Mouse (Mus musculus) gastrocnemius, adult 18-20 months (tissue): ENCODE data around the gene Zcwpw1. TPM values are rescaled to one million over a fixed set of nuclear protein-coding genes. Genes with fewer than 3 reads are reported as not detected.
"Not testable (repeated sequence)": the region's sequence is repeated elsewhere in the genome, so short reads cannot be mapped to it uniquely, and the experiment has no call there.

Source experiments
- DNase-seq: peaks from one replicate; pipeline ENCODE4 v3.0.0; 2021; ENCODE audit warnings: low spot score
- long read RNA-seq, 2 experiments: library from polyadenylated mRNA; stranded (forward); transcript quantifications; one replicate each; pipeline ENCODE4 v2.0.0; 2021
- total RNA-seq, 2 experiments: library from RNA; stranded (reverse); gene quantifications; 2 replicates each; pipeline ENCODE4 v1.2.3; 2021

The Zcwpw1 gene
- total RNA-seq = under 1 TPM; 0.14 to 0.26 TPM
- long read RNA-seq, experiment 1 = 0 reads
- long read RNA-seq, experiment 2, partial matches to known transcripts = 0 of 1 reads
- long read RNA-seq, experiment 2, other reads (novel, unspliced or antisense) = 0 of 1 reads

DNA sequence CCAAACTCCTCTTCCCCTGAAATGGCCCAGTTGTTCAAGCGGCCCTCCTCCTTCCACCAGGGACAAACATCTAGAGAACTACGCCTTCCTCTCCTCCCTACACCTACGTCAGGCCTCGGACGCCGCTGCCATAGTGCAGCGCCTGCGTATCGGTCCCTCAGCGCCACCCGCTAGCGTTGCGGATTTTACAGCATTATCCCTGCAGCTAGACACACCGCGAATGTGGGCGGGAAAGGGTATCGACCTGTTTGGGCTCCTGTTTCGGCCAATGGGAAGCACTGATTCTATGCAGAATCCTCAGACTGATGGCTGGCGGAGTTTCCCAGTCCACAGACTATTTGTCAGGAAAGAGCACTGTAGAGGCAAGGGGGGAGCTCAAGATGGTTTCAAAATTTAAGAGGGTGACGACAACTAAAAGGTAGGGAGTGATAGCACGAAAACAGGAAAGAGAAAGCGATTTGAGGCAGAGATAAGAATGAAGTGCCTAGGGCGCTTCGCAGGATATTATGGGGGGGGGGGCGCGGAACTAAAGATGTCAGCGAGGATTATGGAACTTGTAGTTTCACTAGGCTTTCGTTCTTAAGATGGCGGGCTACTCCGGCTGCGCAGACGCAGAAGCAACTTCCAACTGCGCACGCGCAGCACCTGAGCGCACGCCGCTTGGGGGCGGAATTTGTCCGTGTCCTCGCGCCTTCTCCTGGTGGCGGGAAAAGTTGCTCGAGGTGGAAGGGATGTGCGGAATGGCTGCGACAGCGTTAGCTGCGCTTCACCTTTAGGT lies at the start of gene Zcwpw1, which contains the start of gene Mepce:
Gene Zcwpw1 (plus strand): TSS at position 648 of the 778 bp plus-strand sequence.
Gene Mepce (minus strand): TSS at position 505 of the 778 bp plus-strand sequence.
- DNase-seq = peak; percentile 96

DNA sequence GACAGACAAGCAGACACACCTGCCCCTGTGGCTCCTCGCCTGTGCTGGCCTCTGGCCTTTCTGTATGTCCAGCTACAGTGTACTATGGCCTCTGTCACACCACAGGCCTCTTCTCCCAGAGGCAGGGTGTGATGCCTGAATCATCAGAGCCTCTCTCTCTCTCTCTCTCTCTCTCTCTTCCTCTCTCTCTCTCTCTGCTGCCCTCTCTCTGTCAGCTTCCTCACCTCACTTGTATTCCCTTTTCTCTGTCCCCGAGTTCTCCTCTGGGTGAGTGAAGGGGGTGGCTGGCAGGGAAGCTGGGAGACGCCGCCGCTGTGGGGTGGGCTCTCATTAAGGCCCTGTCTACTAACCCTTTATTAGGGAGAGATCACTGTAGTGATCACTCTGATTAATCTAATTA lies 49.1 kb upstream of the Zcwpw1 start:
- DNase-seq = no peak

DNA sequence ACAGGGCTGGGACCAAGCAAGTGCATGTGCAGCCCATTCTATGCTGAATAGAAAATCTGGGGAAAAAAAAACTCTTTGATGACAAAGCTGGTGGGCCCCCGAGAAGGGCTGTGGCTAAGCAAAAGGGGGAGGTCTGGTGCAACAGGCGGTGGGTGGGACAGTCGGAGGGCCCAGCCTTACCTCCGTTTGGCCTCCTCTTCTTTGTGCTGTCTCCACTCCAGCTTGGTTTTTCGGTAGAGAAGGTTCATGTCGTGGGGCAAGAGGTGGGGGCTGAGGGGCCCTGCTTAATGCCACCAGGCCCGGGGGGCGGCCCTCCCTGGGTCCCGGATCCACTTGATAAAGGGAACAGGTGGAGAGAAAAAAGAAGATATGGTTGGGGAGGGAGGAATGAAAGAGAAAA lies 48.1 kb upstream of the Zcwpw1 start:
- no peak for DNase-seq

DNA sequence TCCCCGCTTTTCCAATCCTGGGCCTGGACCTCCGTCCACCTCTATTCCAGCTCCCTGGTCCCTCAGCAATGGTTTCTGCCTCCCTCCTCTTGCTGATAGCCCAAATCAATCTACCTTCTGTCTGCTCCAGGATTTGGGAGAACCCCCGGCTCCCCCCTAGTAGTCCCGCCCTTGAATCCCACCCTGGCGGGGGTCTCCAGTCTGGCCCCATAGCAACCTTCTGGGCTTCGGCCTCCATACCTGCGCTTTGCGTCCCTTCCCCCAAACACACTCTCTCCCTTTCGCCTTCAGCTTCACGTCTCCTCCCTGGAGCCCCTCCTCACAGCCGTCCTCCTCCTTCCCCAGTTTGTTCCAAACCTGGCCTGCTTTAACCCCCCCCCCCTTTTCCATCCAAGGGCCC lies 47.1 kb upstream of the Zcwpw1 start:
- no peak for DNase-seq

DNA sequence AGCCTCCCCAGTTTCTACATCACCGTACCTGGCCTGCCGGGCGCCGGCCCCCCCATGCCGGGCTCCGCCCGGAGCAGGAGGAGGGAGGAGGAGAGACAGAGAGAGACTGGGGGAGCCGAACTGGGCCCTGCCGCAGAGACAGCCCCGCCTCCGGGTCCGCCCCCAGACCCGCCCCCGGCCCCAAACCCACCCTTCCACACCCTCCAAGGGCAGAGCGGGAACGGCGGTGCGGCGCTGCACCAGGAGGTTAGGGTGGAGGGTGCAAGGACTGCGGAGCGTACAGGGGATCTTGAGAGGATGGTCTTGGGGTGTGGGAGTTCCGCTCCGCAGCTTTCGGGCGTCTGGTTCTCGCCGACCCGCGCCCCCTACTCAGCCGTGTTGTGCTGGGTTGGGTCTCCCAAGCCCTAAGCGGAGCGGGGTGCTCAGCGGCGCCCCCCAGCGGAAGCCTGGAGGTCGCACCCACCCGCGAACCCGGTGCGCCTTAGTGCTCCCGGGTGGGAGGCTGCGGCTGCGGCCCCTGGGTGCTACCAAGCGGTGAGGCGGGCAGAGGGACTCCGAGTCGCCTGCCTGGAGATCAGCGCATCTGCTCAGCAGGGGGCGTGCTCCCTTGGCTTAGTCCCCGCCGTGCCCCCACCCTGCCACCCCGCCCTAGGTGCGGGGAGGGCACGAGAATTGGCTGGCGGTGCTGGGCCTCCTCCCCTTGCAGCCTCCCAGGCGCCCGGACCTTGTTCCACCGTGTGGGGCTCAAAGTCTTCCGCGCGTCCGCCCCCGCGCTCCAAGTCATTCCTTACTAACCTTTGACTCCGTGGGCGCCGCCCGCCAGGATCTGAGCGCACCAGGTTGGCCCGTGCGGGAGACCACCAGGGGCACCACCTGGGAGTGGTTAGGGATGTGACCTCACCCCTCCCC lies 46.3 kb upstream of the Zcwpw1 start, which contains the start of gene Nyap1:
Gene Nyap1 (minus strand): TSS at position 585 of the 909 bp plus-strand sequence.
- peak; percentile 59 for DNase-seq

DNA sequence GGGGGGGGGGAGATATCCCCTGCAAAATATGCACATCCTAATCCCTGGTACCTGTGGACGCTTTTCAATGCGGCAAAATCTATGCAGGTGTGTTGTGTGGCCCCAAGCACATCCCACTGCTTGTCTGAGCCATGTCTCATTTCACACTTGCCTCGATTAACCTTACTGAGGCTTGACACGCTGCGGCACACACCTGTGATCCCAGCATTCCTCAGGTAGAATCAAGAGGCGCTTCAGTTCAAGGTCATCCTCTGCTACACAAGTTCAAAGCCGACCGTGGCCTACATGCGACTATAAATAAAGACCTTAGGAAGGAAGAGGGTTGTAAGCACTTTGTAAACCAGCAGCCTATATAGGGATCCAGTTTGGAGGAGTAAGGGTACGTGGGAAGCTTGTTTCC lies 45.5 kb upstream of the Zcwpw1 start:
- DNase-seq = no peak

DNA sequence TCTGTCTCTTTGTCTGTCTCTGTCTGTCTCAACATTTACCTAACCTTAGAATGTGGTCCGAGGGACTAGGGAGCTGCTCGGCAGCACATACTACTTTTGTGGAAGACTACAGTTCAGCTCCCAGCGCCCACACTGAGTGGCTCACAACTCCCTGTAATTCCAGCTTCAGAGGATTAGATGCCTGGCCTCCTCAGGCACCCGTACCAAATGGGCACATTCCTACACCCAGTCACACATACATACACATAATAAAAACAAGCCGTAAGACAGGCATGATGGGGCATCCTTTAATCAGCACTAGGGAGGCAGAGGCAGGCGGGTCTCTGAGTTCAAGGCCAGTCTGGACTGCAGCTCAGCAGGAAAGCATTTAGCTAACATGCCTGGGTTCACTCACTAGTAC lies 44.8 kb upstream of the Zcwpw1 start:
- DNase-seq = no peak

DNA sequence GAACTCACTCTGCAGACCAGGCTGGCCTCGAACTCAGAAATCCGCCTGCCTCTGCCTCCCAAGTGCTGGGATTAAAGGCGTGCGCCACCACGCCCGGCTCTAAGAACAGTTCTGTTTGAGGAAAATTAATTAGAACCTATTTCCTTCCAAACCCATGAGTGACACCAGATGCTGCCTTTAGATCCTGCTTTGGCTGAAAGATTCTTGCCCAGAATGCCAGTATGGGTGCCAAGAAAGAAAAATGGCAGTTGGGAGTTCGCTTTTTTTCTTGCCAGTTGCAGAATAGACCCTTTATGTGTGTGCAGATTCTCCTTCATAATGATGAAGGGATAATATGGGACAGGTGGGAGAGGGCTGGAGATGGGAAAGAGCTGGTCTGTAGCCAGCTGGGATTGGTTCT lies 43.4 kb upstream of the Zcwpw1 start:
- DNase-seq = no peak

DNA sequence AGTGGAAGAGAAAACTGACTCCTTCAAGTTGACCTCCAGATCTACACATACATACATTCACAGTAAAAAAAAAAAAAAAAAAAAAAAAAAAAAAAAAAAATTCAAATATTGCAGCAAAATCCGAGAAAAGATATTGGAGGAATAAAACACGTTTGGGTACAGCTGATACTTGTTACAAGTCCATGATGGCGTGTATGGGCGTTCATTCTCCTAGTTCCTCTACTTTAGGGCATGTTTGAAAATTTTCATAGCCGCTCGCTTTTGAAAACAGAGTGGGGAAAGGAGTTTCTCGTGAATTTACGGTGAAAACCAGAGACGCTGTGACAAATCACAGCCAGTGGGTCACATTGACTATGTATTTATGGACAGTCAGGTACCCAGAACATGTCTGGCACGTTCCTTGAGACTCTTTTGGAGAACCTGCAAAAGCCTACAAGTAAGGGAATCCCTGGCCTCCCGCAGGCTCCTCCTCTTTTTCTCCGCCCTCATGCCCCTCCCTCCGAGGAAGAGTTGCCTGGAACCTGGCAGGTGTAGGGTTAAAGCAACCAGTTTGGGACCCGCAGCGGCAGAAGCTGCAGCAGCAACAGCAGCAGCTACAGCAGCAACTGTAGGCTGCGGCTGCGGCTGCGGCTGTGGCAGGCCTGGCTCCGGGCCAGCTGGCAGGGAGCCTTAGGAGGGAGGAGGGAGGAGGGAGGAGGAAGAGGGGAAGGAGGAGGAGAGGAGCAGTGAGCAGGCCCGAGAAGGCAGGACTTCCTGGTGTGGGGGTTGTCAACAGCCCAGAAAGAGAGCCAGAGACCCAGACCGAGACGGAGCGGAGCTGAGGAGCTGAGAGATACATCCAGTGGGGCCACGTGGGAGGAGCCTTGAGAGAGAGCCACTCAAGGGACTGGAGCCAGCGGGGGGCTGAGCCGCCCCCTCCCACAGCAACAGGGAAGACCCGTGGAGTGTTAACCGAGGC lies 42.1 kb upstream of the Zcwpw1 start, which contains the start of gene Tsc22d4:
Gene Tsc22d4 (plus strand): TSS at position 517 of the 958 bp plus-strand sequence.
- peak; percentile 90 for DNase-seq

DNA sequence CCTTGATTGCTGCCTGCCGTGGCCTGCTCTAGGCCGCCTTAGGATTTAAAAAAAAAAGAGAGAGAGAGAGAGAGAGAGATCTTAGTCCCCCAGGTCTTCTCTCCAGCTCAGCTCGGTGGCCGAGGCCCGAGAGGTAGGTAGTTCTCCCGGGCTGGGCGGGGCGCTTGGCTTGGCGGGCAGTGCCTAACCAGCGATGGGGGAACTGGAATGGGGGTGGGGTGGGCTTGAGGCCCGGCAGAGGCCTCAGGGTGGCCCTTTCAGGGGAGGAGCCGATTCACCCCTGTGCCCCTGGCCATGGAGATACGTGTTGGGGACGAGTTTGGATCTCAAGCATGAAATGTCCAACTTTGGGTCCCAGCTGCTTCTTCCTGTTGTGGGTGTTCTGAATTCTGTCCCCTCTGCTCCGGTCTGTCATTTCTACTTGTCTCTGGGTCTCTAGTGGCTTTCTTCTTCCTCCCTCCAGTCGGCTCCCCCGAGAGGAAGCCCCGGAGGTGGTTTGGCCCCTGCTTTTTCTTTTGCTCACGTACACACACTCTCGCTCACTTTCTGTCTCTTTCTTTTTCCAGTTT lies 41.2 kb upstream of the Zcwpw1 start:
- peak; percentile 67 for DNase-seq

DNA sequence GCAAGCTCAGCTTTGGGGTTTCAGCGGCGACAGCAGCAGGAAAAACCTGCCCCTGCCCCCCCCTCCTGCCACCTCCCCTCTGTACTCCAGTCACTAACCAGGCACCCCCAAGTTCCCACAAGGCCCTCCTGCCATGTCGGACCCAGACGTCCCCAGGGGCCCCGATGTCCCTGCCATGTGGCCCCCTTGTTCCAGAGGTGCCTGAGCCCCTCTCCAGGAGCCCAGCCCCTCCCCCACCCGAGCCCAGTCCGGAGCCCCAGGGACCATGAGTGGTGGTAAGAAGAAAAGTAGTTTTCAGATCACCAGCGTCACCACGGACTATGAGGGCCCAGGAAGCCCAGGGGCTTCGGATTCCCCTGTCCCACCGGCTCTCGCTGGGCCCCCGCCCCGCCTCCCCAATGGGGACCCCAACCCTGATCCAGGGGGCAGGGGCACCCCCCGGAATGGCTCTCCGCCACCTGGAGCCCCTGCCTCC lies 40.7 kb upstream of the Zcwpw1 start:
- no peak for DNase-seq

DNA sequence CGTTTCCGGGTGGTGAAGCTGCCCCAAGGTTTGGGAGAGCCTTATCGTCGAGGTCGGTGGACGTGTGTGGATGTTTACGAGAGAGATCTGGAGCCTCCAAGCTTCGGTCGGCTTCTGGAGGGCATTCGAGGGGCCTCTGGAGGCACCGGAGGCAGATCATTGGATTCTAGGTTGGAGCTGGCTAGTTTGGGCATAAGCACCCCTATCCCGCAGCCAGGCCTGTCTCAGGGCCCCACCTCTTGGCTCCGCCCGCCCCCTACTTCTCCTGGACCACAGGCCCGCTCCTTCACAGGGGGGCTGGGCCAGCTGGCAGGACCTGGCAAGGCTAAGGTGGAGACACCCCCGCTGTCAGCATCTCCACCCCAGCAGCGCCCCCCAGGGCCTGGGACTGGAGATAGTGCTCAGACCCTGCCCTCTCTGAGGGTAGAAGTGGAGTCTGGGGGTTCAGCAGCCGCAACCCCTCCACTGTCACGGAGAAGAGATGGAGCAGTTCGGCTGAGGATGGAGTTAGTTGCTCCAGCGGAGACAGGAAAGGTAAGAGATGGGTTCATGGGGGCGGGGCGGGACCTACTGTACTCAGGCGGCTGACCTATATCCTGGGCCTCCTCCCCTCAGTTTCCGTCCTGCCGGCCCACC lies 40.2 kb upstream of the Zcwpw1 start:
- peak; percentile 43 for DNase-seq

DNA sequence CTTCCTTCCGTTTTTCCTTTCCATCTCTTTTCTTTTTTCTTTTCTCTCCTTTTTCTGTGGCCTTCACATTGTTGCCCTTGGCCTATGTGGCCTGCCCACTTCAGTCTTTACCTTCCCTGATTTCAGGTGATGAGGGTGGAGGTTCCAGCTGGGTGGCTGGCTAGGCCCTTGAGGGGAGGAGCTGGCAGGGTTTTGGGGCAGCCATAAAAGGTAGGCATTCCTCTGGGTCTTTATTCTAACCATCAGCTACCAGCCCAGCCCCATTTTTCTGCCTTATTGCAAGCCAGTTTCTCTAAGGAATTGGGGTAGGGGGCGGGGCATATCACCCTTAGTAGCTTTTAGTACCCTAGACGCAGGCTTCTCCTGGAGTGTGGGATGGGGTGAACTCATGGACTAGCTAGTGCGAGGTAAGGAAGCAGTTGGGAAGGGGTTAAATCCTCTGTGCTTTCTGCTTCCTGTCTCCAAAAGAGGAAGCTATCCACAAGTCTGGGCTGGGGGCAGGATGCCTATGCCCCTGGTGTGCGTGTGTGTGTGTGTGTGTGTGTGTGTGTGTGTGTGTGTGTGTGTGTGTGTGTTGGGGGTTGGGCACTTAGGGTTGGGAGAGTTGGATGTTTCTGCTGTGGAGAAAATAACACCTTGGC lies 39.3 kb upstream of the Zcwpw1 start:
- DNase-seq = no peak

DNA sequence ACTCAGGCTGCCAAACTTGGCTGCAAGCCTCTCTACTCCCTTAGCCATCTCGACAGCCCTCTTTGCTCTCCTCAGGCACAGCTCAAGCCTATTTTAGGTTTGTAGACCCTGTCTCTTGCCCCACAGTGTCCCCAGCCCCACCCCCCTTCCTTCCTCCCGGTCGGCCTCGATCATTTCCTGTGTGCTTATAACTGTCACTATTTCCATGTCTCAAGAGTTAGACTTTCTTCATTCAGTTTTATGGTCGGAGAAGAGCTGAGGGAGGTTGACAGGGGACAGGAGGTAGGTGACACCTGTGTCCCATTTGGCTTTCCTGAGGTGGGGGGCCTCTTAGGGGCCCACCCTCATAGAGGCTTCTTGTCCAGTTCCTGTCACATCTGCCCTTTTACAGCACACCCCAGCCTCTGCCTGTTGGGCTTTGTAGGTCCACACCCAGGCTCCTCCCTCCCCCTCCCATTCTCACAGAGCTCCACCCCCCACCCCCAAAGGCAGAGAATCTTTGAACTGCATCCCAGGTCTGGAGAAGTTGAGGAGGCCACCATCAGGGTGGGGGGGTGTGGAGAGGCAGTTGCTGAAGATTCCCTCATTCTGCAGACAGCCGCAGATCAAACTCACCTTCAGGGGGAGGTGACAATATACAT lies 38.3 kb upstream of the Zcwpw1 start:
- no peak for DNase-seq

DNA sequence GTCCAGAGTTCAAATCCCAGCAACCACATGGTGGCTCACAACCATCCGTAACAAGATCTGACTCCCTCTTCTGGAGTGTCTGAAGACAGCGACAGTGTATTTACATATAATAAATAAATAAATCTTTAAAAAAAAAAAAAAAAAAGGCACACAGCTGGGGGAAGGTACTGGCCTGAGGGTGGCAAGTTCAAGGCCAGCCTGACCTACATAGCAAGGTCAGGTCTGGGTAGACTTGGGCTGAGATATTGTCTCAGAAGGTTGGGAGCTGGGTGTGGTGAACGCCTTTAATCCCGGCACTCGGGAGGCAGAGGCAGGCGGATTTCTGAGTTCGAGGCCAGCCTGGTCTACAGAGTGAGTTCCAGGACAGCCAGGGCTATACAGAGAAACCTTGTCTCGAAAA lies 37.4 kb upstream of the Zcwpw1 start:
- not testable (repeated sequence) for DNase-seq

DNA sequence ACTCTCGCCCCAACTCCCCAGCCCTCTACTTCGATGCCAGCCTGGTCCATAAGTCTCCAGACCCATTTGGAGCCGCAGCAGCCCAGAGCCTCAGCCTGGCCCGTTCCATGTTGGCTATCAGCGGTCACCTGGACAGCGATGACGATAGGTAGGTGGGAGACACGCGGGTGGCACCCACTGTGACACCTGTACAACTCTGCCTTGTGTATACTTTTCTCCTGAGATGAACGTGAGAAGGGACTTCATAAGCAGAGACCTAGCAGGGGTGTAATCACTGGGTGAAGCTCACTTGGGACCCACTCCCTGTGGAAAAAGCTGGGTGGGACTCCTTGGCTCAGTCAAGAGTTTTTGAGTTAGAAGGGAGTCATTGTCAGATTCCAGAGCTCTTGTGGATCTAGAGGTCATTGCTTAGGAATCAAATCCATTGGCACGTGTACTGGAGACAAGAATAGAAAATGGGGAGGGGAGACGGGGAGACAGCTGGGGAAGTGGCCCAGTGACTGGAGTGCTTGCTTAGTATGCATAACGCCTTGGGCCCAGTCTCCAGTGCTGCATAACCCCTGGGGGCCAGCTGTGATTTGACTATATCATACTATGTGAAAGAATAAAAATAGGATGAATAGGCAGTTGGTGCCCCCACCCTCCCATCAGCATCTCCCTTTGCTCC lies 36.2 kb upstream of the Zcwpw1 start:
- no peak for DNase-seq

DNA sequence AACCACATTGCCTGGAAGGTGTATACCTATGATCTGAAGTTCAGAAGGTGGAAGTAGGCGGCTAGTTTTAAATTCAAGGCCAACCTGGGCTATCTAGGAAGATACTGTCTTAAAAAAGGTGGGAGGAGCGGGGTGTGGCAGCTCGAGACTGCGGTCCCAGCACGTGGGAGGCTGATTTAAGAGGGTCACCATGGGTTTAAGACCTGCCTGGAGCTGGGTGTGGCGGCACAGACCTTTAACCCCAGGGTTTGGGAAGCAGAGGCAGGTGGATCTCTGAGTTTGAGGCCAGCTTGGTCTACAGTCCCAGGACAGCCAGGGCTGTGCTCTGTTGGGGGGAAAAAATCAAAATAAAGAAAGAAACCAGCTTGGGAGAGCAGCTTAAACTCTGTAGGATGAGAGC lies 35.6 kb upstream of the Zcwpw1 start:
- DNase-seq = no peak

DNA sequence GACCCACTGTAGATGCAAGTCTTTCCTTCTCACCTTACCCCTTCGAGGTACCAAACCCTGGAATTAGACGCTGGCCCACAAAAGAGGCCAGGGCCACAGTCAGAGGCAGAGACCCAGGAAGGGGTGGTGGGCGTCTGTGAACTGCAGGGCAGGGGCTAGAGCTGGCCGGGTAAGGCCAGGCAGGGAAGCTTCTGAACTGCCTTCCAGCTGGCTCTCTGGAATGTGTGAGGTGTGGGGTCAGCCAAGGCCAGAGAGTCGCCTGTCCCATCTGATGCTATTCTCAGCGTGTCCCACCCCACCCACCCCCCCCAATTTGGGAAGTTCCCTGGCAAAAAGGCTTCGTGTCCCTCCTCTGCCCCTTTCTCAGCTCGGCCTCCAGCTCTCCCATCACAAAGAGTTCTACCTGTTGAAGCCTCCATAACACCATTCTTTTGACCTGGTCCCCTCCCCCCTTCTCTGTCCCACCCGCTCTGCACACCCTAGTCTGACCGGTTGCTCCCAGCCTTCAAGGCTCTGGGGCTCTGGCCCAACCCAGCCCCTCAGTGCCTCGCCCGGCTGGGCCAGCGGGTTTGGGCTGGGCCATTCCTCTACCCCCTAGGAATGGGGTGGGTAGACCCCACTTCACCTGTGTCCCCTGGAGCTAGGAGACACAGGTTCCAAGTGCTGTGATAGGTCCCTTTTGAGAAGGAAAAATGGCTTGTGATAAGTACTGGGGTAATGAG lies 34.3 kb upstream of the Zcwpw1 start:
- DNase-seq = no peak
